Mouse (Mus musculus): ENCODE results near the gene Ift27.

Gene Ift27

DNA sequence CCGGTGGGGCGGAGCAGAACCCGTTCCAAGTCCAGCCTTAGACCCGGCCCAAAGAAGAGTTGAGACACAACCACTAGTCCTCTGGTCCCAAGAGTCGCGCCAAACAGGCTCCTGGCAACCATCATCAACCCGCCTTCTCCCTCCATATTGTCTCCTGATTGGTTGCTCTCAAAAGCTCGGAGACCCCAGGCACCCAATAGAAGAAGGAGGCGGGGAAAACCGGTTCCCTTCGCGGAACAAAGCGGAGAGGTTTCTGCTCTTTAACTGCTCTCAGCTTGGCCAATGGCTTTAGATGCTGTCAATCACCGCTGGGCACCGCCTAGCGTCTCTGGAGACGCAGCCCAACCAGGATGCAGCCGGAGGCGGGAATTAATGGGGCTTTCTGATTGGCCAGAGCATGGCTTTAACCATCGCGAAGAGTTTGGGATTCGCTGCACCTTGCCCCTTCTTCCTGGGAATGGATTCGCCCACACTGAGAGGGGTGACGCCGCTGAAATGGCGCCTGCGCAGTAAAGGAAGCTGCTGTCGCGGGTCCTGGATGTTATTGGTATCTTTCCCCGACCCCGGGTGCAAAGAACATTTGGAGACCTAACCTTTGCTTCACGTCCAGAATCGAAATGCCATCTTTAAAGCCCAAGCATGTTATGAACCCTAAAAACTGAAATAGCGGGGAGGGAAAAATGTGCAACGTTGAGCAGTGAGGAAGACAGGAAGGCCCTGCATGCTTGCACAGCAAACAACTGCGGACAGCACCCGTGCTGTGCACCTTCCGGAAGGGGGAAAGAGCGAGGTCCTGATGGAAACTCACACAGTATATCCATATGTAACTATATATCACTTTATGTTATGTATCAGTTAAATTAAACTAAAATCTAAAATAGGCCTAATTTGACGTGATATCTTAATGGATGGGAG, at the start of gene Ift27:
TSS of gene Ift27 (minus strand) at position 136 of the 915 bp plus-strand sequence.
- peak; percentile 96 to 97 for DNase-seq (ENCODE audit: low spot score in 2 of 2)

DNA sequence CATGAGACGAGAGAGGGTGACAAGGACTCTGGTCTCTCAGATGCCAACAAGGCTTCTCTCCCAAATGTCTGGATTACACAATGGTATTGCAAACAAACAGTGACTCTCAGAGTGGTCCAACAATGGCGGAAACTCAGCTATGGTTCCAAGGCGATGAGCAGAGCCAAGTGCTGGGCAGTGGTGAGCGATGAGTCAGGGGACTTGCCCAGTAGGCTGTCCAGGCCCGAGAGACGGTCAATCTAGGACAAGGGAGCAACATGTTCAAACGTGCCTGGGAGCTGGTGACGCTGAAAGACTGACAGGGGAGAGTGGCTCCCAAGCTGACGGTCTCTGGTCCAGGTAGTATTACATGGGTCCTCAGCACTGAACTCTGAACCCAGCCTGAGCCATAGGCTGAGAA, 41.4 kb upstream of the Ift27 start:
- no peak for DNase-seq (ENCODE audit: low spot score in 2 of 2)

DNA sequence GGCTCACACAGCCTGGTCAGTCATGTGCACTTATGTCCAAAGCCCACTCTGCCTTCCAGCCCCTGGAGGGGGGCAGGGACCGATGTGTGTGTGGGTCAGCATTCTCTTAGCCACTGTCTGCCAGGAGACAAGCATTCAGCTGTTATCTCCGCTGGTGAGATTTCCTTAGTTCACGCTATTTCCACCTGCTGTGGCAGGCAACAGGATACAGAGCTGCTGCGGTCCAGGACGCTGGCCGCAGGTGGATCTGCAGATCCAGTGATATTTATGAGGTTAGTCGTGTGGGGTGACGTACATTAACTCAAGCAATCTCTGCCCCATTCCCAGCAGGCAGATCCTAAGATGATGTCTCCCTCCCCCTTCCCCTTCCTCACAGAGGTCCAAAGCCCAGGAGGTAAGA, 37.5 kb upstream of the Ift27 start:
- no peak for DNase-seq (ENCODE audit: low spot score in 2 of 2)

DNA sequence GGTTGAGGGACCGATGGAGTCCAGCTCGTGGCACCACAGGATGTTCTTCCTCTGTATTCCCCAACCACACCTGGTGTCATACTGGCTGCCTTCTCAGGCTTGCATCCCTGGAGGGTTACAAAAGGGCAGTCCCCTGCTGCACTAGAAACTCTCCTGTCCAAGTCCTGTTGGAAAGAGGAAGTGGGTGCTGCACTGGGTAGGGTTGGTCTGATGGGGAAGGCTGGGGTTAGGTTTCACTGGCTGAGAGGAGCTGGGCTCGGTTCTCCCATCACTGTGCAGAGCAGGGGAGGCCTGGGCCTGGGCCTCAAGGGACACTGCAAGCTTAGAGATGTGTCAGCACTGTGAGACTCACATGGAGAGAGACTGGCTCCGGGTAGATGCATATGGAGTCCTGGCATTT, 36.3 kb upstream of the Ift27 start:
- DNase-seq (ENCODE audit: low spot score in 2 of 2): no peak

DNA sequence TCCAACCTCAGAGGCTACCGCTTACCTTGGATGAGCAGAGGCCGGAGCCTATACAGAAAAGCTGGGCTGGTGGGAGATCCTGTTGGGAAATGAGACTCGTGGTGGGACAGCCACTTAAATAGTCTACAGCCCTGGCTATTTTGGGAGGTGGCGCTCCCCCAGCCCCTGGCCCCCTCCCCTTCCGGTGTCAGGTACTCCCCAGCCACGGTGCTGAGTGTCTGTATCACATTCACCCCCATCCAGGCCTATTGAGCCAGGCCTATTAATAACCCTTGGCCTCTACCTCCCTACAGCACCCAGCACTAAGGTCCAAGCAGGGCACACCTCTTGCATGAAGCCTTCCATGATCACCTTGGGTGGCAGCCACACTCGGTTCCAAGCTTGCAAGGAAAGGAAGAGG, 32.4 kb upstream of the Ift27 start, which contains the start of gene Pvalb:
TSS of gene Pvalb (minus strand) at position 89 of the 400 bp plus-strand sequence.
- no peak for DNase-seq (ENCODE audit: low spot score in 2 of 2)

DNA sequence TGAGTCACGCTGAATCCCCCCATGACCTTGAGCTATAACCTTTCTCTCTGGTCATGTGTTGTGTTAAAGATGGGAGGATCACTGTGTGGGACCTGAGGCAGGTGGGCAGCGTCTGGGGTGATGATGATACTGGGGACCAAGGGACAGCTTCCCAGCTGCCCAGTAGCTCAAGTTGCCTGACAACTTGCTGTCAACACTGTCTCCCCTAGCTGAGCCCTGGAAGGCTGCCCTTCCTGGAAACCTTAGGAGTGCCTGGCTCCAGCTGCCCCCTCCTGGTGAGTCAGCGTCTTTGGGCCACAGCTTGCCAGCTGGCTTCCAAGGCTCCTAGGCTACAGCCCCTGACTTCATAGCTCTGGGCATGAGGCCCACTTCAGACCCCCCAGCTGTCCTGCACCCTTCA, 31.3 kb upstream of the Ift27 start:
- no peak for DNase-seq (ENCODE audit: low spot score in 2 of 2)

DNA sequence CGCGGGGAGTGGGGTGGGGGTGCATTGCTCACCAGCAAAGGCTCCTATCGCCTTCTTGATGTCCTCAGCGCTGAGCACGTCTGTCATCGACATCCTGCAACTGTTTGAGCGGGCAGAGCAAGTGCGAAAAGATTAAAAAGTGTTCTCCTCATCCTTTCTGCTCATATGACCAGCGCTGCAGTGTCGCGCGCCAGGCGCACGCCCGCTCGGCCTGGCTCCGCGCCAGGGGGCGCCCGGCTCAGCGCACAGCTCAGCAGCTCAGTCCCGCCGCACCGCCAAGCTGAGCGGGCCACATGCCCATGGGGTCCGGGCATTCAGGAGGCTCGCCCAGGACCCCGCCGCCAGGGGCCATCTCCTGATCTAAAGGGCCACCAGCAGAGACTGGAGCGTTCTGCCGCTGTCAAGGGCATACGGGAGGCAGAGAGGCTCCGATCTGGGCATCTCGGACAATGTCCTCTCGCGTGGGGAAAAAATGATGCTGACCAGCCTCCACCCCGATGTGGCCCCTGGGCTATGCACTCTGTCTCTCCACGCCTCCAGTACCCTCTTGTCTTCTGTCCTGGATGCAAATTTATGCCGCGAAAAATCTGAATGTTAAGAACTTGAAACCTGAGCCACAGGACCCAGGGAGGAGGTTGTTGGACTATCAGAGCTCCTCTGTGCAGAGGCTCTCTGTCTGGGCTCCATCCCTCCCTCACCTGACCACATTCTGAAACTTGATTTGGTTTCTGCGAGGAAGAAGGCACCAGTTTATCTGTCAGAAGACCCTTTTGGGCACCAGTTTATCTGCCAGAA, 30.3 kb upstream of the Ift27 start:
- peak in 1 of 2 experiments; percentile 32 for DNase-seq (ENCODE audit: low spot score in 2 of 2)

DNA sequence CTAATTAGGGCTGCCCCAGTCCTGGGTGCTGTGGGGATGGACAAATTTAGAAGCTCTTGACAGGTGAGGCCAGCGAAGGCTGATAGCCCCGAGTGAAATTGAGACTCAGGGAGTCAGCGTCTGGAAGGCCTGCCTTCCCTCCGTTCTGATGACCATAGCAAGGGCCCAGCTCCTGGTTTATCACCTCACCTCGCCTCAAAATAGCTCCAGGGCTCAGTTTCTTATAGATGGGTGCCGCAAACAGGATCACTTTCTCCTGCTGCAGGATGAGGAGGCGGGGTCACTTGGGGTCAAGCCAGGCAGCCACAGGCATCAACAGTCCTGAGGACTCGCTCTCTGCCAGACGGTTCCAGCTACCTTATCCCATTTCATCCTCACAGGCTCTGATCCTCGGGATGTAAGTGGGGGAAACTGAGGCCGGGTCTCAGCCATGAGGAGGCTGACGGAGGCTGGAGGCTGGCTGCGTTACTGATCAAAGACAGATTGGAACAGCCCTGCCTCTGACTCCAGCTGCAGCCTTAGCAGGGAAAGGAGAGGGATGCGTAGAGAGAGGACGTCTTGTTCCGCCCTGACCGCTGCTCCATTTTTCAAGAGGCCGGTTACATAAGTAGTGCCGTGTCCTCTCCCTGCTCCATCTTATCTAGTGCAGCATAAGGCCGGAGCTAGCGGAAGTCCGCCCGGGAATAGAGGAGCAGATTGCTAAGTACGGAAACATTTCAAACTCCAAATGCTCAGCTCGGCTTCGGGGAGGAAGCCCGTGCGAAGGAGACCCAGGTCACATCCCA, 21.4 kb upstream of the Ift27 start:
- no peak for DNase-seq (ENCODE audit: low spot score in 2 of 2)

DNA sequence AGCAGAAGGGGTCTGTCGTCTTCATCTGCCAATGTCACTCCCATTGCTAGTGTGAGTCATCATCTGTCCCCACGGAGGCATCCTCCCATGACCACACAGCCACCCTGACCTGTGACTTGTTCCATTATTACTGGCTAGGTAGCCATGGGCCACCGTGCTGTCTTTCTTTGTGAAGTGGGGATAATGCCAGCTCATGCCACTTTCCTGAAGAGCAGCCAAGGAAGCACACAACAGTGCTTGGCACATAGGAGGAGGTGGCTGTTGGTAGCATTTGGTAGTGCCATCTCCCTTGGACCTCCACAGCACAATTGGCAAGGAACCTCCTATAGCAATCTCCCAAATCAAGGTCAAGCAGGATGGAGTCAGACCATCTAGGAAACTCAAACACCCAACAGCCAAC, 20.4 kb upstream of the Ift27 start:
- DNase-seq (ENCODE audit: low spot score in 2 of 2): no peak

DNA sequence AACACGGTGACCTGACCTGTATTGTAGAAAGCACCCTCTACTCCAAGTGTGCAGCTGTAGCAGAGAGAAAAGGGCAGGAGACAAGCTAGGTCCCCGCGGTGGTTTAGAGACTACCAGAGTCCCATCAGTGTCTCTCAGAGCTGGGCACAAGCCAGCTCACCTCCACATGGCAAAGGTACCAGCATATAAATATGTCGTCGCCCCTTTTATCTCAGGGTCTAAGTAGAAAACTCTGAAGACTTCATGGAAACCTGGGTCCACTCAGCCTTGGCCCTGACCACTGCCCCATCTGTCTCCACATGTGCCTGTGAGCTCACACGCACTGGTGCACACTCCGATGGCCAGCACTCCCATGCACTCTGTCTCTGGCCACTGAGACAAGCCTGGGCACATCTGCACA, 15.7 kb upstream of the Ift27 start:
- DNase-seq (ENCODE audit: low spot score in 2 of 2): no peak

DNA sequence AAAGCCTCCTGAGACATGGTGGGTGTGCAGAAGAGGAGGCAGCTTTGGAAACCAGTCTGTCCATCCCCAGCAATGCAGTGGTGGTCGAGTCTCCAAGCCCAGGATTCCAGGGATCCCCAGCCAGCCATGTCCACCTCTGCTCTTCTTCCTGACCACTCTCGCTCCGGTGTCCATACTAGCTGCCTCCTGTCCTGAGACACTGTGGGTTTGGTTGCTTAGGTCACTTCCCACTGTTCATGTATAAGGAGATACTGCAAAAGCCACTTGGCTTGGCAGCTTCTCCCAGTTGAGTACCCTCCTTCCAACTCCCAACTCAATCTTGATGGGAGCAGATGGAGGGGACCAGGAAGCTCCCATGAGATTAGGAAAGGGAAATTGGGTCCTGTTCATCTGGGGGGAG, 14.6 kb upstream of the Ift27 start:
- DNase-seq (ENCODE audit: low spot score in 2 of 2): no peak

DNA sequence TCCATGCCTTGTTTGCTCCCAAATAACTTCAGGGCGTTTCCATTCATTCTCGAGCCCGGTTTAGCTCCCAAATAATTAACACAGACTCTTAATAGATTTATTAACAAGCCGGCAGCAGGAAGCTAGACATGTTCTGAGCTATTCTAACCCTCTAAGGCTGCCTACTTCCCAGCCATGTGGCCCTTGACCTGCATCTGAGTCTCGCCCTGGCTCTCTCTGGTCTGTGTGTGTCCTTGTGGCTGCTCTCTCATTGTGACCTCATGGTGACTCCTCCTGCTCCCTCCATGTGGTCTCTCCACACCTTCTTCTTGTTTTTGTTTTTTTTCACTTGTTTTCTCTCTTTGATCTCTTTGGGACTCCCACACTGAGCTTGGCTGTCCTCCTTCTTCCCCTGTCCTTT, 13.0 kb upstream of the Ift27 start:
- no peak for DNase-seq (ENCODE audit: low spot score in 2 of 2)

DNA sequence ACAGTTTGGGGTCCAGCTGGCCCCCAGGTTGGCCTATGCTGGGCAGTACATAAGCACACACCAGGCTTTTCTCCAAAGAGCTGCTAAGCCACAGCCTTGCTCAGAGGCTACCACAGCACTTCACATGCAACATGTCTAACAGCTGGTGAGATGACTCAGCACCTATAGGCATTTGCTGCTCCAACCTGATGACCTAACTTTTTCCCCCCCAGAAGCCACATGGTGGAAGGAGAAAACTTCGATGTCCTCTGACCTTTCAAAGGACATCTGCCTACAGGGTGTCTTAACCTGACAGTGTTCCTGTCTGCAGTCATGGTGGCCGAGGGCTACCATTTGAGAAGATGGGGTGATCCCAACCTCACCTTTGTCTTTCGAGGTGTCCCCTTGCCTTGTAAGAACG, 11.7 kb upstream of the Ift27 start:
- DNase-seq (ENCODE audit: low spot score in 2 of 2): no peak

DNA sequence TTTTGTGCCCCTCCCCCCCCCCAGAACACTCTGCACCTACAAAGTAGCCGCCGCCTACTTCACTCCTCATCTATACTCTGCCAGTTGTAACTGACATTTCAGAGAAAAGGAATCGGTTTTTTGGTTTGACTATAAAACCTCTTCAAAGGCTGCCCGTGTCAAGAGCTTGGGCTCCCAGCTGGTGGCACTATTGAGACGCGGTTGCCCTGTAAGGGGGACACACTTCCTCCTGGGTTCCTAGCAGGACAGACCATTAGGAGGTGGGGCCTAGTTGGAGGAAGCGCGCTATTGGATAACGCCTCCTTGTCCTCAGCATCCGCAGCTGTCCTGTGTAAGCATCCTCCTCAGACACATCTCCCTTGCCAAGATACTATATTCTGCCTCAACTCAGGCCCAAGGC, 10.9 kb upstream of the Ift27 start:
- no peak for DNase-seq (ENCODE audit: low spot score in 2 of 2)

DNA sequence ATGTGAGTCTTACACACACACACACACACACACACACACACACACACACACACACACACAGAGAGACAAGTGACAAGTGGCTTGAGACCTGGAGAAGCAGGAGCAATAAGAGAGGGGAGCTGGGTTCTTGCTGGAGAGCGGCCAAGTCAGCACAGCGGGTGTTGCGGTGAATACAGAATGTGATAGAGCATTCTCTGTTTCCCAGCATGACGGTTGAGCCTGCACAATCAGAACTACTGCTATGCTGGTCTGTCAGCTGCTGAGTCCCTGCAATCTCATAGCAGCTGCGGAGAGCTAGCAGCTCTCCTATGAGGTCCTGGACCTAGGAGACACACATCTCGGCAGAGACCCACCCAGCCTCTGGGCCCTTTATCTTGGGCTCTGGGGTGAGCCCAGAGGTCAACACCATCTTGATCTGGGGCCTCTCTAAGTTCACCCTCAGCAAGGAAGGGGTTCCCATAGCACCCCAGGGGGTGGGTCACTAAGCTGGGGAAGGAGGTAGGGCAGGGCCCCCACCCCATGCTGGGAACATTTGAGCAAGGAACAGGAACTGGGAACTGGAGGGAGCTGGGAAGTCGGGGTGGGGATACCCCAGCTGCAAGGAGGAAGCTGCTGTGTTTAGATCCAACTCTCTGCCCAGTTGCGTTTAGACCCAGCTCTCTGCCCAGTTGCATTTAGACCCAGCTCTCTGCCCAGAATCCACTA, 7.9 kb upstream of the Ift27 start:
- no peak for DNase-seq (ENCODE audit: low spot score in 2 of 2)

DNA sequence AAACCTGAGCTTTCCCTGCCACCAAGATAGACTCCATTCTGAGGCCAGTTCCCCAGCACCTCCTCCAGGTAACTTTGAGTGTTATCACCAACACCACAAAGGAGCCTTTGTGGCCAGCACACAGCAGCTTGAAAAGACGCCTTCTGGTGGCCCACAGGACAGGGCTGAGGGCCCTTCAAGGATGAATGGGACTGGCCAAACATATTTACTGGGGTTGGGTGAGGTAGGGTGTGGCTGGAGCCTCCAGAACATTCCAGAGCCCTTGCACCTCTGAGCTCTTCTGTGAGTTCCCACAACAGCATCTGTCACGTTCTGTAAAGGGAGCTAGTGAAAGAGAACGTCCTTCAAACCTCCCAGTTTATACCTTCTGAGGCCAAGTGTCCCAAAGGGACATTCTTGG, 5.9 kb upstream of the Ift27 start:
- no peak for DNase-seq (ENCODE audit: low spot score in 2 of 2)

DNA sequence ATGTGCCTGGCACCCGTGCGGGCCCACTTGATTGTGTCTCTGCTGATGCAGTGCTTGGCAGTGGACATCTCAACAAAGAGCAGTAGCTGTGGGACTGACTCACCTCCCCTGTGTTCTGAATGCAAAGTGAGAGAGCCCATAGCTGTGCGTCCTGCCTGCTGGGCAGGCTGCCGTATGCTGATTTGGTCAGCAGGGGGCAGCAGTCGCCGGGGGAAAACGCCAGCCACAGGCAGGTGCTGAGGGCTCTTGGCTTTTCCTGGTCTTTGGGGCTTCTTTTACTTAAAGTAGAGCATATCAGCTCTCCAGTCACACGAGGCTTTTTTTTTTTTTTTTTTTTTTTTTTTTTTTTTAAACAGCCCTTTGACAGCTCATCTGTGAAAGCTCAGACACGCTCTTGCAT, 4.5 kb upstream of the Ift27 start:
- peak; percentile 65 to 81 for DNase-seq (ENCODE audit: low spot score in 2 of 2)

DNA sequence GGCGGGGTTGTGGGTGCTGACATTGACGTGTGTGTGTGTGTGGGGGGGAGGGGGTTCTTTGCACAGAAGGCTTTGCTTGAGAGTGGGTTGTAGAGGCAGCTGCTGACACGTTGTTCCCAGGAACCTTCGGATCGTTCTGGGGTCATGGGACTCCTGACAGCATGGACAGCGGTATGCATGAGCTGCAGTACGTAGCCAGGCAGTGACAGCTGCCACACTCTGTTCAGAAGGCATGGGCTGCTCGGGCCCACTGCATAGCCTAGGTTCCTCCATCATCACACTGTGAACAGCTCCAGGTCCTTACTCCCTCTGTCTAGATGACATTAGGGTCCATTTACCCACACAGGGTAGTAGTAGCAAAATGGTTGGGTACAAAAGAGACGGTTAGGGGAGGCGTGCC, 3.4 kb upstream of the Ift27 start:
- no peak for DNase-seq (ENCODE audit: low spot score in 2 of 2)

DNA sequence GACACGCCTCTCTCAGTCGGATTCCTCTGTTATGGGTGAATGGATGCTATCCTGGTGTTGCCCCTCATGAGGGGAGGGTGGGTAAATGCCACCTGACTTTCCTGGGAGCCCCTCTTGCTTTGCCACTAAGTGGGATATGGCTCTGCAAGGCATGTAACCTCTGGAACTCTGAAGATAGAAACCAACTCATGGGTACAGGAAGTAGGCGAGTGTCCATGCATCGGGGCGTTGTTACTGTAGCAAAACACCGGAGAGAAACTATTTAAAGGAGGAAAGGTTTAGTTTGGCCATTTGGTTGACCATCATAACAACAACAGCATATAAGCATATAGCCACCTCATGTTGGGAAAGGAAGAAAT, 959 bp upstream of the Ift27 start:
- no peak for DNase-seq (ENCODE audit: low spot score in 2 of 2)

DNA sequence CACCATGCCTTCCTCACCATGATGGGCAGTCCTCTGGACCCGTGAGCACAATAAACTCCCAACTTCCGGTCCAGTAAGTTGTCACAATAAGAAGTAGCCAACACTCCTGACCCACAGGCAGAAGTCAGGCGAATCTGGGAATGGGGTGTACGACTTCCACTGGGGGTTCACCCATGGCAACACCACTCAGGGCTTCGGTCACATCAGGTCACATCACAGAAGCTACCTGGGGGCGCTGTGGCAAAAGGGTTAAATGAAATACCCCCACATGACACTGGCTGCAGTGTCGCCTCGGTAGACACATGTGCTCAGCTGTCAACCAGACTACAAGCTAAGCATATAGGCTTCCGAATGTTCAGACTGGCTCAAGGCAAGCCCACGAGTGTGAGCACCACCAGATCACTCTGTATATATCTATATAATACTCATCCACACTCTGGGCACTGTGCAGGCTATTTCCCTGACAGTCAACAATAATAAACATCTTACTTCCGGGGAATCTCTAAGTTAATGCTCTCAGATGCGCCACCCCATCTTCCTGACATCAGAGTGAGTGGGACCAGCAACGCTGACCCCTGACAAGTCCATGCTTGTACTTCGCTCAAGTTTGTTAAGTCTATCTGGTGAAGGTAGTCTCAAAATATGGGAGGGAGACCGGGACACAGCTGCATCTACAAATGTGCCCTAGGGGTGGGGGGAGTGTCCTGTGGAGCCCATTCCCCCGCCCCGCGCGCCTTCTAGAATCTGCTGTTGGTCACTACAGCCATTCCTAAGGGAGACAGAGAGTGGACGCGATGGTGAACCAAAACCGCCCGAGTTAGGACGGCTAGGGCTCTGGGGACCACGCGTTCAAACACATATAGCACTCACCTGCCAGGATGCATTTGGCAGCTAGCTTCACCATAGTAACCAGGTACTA, 749 bp downstream of the Ift27 start:
- DNase-seq (ENCODE audit: low spot score in 2 of 2): no peak

Measured in urinary bladder, postnatal 4 days (tissue).